Mouse (Mus musculus) neural tube, embryonic 12.5 days (tissue): ENCODE results near the gene Atp4a. TPM values are rescaled to one million over a fixed set of nuclear protein-coding genes. Genes with fewer than 3 reads are reported as not detected.

Experiments
- ATAC-seq: fragments of 200-750 bp; cut with Nextera tagmentation; 2 replicates; pipeline ENCODE4 v1.8.0; 2017; ENCODE audit warnings: low read depth, mild to moderate bottlenecking, moderate TSS enrichment, moderate library complexity; ENCODE audit not compliant: low FRiP score
- H3K27ac ChIP-seq: fragments of 300-500 bp; sonication (generic); 2 replicates; pipeline ENCODE4 v1.5.1; 2016
- H3K27me3 ChIP-seq: fragments of 300-500 bp; sonication (generic); replicated peaks from 2 replicates; pipeline ENCODE4 v1.6.1; 2016; ENCODE audit warnings: mild to moderate bottlenecking
- H3K36me3 ChIP-seq: fragments of 300-500 bp; sonication (generic); 2 replicates; pipeline ENCODE4 v1.6.1; 2016; ENCODE audit warnings: mild to moderate bottlenecking
- H3K4me1 ChIP-seq: fragments of 300-500 bp; sonication (generic); 2 replicates; pipeline ENCODE4 v1.6.1; 2016
- H3K4me2 ChIP-seq: fragments of 300-500 bp; sonication (generic); replicated peaks from 2 replicates; pipeline ENCODE4 v1.6.1; 2016; ENCODE audit warnings: mild to moderate bottlenecking
- H3K4me3 ChIP-seq: fragments of 300-500 bp; sonication (generic); 2 replicates; pipeline ENCODE4 v1.5.1; 2016
- H3K9ac ChIP-seq: fragments of 300-500 bp; sonication (generic); 2 replicates; pipeline ENCODE4 v1.6.1; 2016; ENCODE audit warnings: mild to moderate bottlenecking
- H3K9me3 ChIP-seq: fragments of 300-500 bp; sonication (generic); 2 replicates; pipeline ENCODE4 v1.6.1; 2016; ENCODE audit warnings: mild to moderate bottlenecking
- WGBS: fragments of 180-500 bp; shearing (Covaris S2); methylation state at CpG from one replicate; pipeline ENCODE4 v1.1.7; 2016; 5-methylcytosine and 5-hydroxymethylcytosine counted together
- polyA plus RNA-seq: library from polyadenylated mRNA; unstranded; fragments of >200 nt; fragmentation: Nextera tagmentation; extraction: Ambion mirVana; gene quantifications from 2 replicates; pipeline ENCODE4 v1.2.1, GENCODE M21; 2016

The Atp4a gene
- polyA plus RNA-seq, 1 experiment from 2014 or later, result 2.0 TPM

DNA sequence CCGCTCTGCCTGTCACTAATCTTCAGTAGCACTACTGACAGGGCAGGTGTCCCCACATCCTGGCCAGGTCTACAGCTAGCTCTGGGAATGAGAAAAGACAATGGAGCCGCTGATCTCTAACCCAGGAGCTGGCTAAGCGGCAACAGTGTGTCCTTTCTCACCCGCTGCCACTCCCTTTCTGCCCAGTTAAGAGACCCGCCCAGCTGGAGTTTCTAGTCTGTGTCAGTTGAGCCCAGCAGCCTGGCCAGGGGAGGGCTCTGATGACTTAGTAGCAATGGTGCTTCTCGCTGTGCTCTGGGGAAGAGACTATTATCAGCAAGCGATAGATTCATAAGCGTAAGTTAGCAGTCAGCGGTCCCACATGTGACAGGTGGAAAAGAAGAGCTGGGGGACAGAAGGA is 57.2 kb downstream of the Atp4a start:
- no peaks in the 10 kb centered on the region for H3K36me3 ChIP-seq
- H3K4me1 ChIP-seq, result no peaks in the 10 kb centered on the region
- no peak overlapping the region for H3K27ac ChIP-seq
- no peak overlapping the region for H3K4me3 ChIP-seq
- H3K9me3 ChIP-seq, result no peaks in the 10 kb centered on the region; the same call in 1 of the 2 replicates
- H3K9ac ChIP-seq, result no peak overlapping the region
- no peaks in the 10 kb centered on the region; the same call in 1 of the 2 replicates for H3K27me3 ChIP-seq
- H3K4me2 ChIP-seq, result no peak overlapping the region
- 42% methylated on average over 9 of the region's 9 CpGs for WGBS
- ATAC-seq, result no peak

Other genes with a start within 250 kb of the Atp4a start
- gene Prodh2, start 218.6 kb upstream of the Atp4a start, polyA plus RNA-seq, result not detected in 2 replicates
- gene Arhgap33, start 177.1 kb upstream of the Atp4a start, polyA plus RNA-seq, result 78.3 and 90.0 TPM in 2 replicates
- gene Hspb6, start 160.0 kb upstream of the Atp4a start, polyA plus RNA-seq, result 5.4 and 6.0 TPM in 2 replicates
- gene Proser3, start 159.9 kb upstream of the Atp4a start, polyA plus RNA-seq, result 9.7 and 11.0 TPM in 2 replicates
- gene Lin37, start 152.4 kb upstream of the Atp4a start, polyA plus RNA-seq, result 52.8 and 53.4 TPM in 2 replicates
- gene U2af1l4, start 148.9 kb upstream of the Atp4a start, polyA plus RNA-seq, result 83.8 and 87.9 TPM in 2 replicates
- 16.2 and 17.1 TPM in 2 replicates for gene Gm49396, start 148.9 kb upstream of the Atp4a start, polyA plus RNA-seq
- 137 and 143 TPM in 2 replicates for gene Psenen, start 148.6 kb upstream of the Atp4a start, polyA plus RNA-seq
- 4.1 and 5.7 TPM in 2 replicates for gene Igflr1, start 146.8 kb upstream of the Atp4a start, polyA plus RNA-seq
- gene Kmt2b, start 123.5 kb upstream of the Atp4a start, polyA plus RNA-seq, result 12.2 and 13.7 TPM in 2 replicates
- gene Zbtb32, start 113.3 kb upstream of the Atp4a start, polyA plus RNA-seq, result 0.22 and 0.47 TPM in 2 replicates
- gene Upk1a, start 99.4 kb upstream of the Atp4a start, polyA plus RNA-seq, result 1.6 and 1.9 TPM in 2 replicates
- gene Cox6b1, start 86.1 kb upstream of the Atp4a start, polyA plus RNA-seq, result 912 and 934 TPM in 2 replicates
- gene Etv2, start 76.4 kb upstream of the Atp4a start, polyA plus RNA-seq, result not detected in 2 replicates
- 163 and 167 TPM in 2 replicates for gene Rbm42, start 61.9 kb upstream of the Atp4a start, polyA plus RNA-seq
- gene Haus5, start 47.2 kb upstream of the Atp4a start, polyA plus RNA-seq, result 39.5 and 45.2 TPM in 2 replicates
- gene Pmis2, start 40.6 kb upstream of the Atp4a start, polyA plus RNA-seq, result not detected in 2 replicates
- gene 2200002J24Rik, start 13.3 kb upstream of the Atp4a start, polyA plus RNA-seq, result not detected in 2 replicates
- 185 and 194 TPM in 2 replicates for gene Tmem147, start 17.3 kb downstream of the Atp4a start, polyA plus RNA-seq
- 1.4 and 1.5 TPM in 2 replicates for gene Gapdhs, start 31.5 kb downstream of the Atp4a start, polyA plus RNA-seq
- gene Sbsn, start 39.3 kb downstream of the Atp4a start, polyA plus RNA-seq, result 1.1 and 2.6 TPM in 2 replicates
- gene Dmkn, start 51.5 kb downstream of the Atp4a start, polyA plus RNA-seq, result 0.24 and 0.38 TPM in 2 replicates
- gene Krtdap, start 75.7 kb downstream of the Atp4a start, polyA plus RNA-seq, result not detected in 2 replicates
- gene Ffar2, start 111.6 kb downstream of the Atp4a start, polyA plus RNA-seq, result 0.08 TPM in 1 of 2 replicates, not detected in the other
- not detected in 2 replicates for gene Ffar3, start 144.0 kb downstream of the Atp4a start, polyA plus RNA-seq
- not detected in 2 replicates for gene Ffar1, start 149.4 kb downstream of the Atp4a start, polyA plus RNA-seq
- gene Cd22, start 168.1 kb downstream of the Atp4a start, polyA plus RNA-seq, result 0.05 TPM in 1 of 2 replicates, not detected in the other
- 0.79 and 1.2 TPM in 2 replicates for gene Mag, start 202.7 kb downstream of the Atp4a start, polyA plus RNA-seq
- not detected in 2 replicates for gene Hamp2, start 212.5 kb downstream of the Atp4a start, polyA plus RNA-seq
- gene Hamp, start 231.8 kb downstream of the Atp4a start, polyA plus RNA-seq, result not detected in 2 replicates
- 32.0 and 38.8 TPM in 2 replicates for gene Usf2, start 244.6 kb downstream of the Atp4a start, polyA plus RNA-seq